Mouse (Mus musculus): ENCODE measurements at regions not wholly inside any gene's neighbourhood (a gene's known extent, or its start where the extent isn't known, plus 50 kb on each side); places are given as distances from the start of the nearest gene placed in this dataset.
"Not testable (repeated sequence)": the region's sequence is repeated elsewhere in the genome, so short reads cannot be mapped to it uniquely, and the experiment has no call there.

- H3K36me3 ChIP-seq = no peaks in the 10 kb centered on the region
- no peak for ATAC-seq (ENCODE audit: low FRiP score, low read depth)
- no peaks in the 10 kb centered on the region for H3K9me3 ChIP-seq
- no peak overlapping the region for H3K4me3 ChIP-seq
- no peak overlapping the region for H3K9ac ChIP-seq
- H3K4me1 ChIP-seq = no peaks in the 10 kb centered on the region
- H3K4me2 ChIP-seq (replicated peaks) = no peak overlapping the region
- H3K27ac ChIP-seq = no peak overlapping the region
- no peaks in the 10 kb centered on the region for H3K27me3 ChIP-seq (replicated peaks)
- WGBS = 89% methylated on average over 8 of the region's 8 CpGs
These were observed 94.0 kb downstream of the Gm5426 start for GRCm38 (mm10) chr10:96230391-96230790.

GRCm38 (mm10) chr10:96231309-96231708 is 94.9 kb downstream of the Gm5426 start:
- no peak for ATAC-seq (ENCODE audit: low FRiP score, low read depth)
- H3K27ac ChIP-seq = no peak overlapping the region
- no peak overlapping the region for H3K9ac ChIP-seq
- WGBS = 87% methylated on average over 6 of the region's 6 CpGs
- H3K4me3 ChIP-seq = no peak overlapping the region
- H3K4me1 ChIP-seq = no peaks in the 10 kb centered on the region
- no peak overlapping the region for H3K4me2 ChIP-seq (replicated peaks)
- no peaks in the 10 kb centered on the region for H3K36me3 ChIP-seq
- no peaks in the 10 kb centered on the region for H3K27me3 ChIP-seq (replicated peaks)
- H3K9me3 ChIP-seq = no peaks in the 10 kb centered on the region

- 79% methylated on average over 1 of the region's 1 CpGs for WGBS
- no peak for ATAC-seq (ENCODE audit: low FRiP score, low read depth)
- Histone ChIP-seq H3K27ac (no peak overlapping the region), H3K9me3 (no peaks in the 10 kb centered on the region), H3K27me3 (replicated peaks) (no peaks in the 10 kb centered on the region), H3K4me2 (replicated peaks) (no peak overlapping the region), H3K36me3 (no peaks in the 10 kb centered on the region), H3K4me1 (no peaks in the 10 kb centered on the region), H3K9ac (no peak overlapping the region), H3K4me3 (no peak overlapping the region)
These were observed 96.5 kb downstream of the Gm5426 start for GRCm38 (mm10) chr10:96232889-96233288.

- Histone ChIP-seq H3K9ac (no peak overlapping the region), H3K4me2 (replicated peaks) (no peak overlapping the region), H3K27ac (no peak overlapping the region), H3K9me3 (no peaks in the 10 kb centered on the region), H3K4me3 (no peak overlapping the region), H3K27me3 (replicated peaks) (no peaks in the 10 kb centered on the region), H3K36me3 (no peaks in the 10 kb centered on the region), H3K4me1 (no peaks in the 10 kb centered on the region)
- ATAC-seq (ENCODE audit: low FRiP score, low read depth) = no peak
- 62% methylated on average over 9 of the region's 10 CpGs for WGBS
These were observed 98.4 kb downstream of the Gm5426 start for GRCm38 (mm10) chr10:96234564-96235412.

GRCm38 (mm10) chr10:96236031-96236430 is 99.6 kb downstream of the Gm5426 start:
- not testable (repeated sequence) for H3K4me3 ChIP-seq; H3K4me2 ChIP-seq (replicated peaks); H3K4me1 ChIP-seq; H3K27me3 ChIP-seq (replicated peaks); H3K36me3 ChIP-seq; ATAC-seq (ENCODE audit: low FRiP score, low read depth); H3K9ac ChIP-seq; H3K27ac ChIP-seq; H3K9me3 ChIP-seq
- 77% methylated on average over 4 of the region's 4 CpGs for WGBS

GRCm38 (mm10) chr10:96236777-96237373 is 100.5 kb downstream of the Gm5426 start:
- no peak for ATAC-seq (ENCODE audit: low FRiP score, low read depth)
- H3K9me3 ChIP-seq = 0 out of 2 replicates have a peak, but pooled peaks cover 2% of the 10 kb centered on the region
- 94% methylated on average over 6 of the region's 6 CpGs for WGBS
- no peaks in the 10 kb centered on the region for H3K27me3 ChIP-seq (replicated peaks)
- H3K36me3 ChIP-seq = no peaks in the 10 kb centered on the region
- H3K4me3 ChIP-seq = no peak overlapping the region
- H3K4me1 ChIP-seq = no peaks in the 10 kb centered on the region
- no peak overlapping the region for H3K27ac ChIP-seq
- H3K4me2 ChIP-seq (replicated peaks) = no peak overlapping the region
- H3K9ac ChIP-seq = no peak overlapping the region

GRCm38 (mm10) chr10:96237572-96238130 is 101.2 kb downstream of the Gm5426 start:
- no peak for ATAC-seq (ENCODE audit: low FRiP score, low read depth)
- H3K9ac ChIP-seq = no peak overlapping the region
- H3K4me1 ChIP-seq = no peaks in the 10 kb centered on the region
- H3K36me3 ChIP-seq = no peaks in the 10 kb centered on the region
- H3K27ac ChIP-seq = no peak overlapping the region
- WGBS = 90% methylated on average over 5 of the region's 5 CpGs
- no peak overlapping the region for H3K4me2 ChIP-seq (replicated peaks)
- H3K9me3 ChIP-seq = 0 out of 2 replicates have a peak, but pooled peaks cover 4% of the 10 kb centered on the region
- no peak overlapping the region for H3K4me3 ChIP-seq
- H3K27me3 ChIP-seq (replicated peaks) = no peaks in the 10 kb centered on the region

- Histone ChIP-seq H3K9me3 (0 out of 2 replicates have a peak, but pooled peaks cover 4% of the 10 kb centered on the region), H3K4me1 (no peaks in the 10 kb centered on the region), H3K36me3 (no peaks in the 10 kb centered on the region), H3K27ac (no peak overlapping the region), H3K27me3 (replicated peaks) (no peaks in the 10 kb centered on the region), H3K4me3 (no peak overlapping the region), H3K4me2 (replicated peaks) (no peak overlapping the region), H3K9ac (no peak overlapping the region)
- no peak for ATAC-seq (ENCODE audit: low FRiP score, low read depth)
- 94% methylated on average over 4 of the region's 4 CpGs for WGBS
These were observed 101.8 kb downstream of the Gm5426 start for GRCm38 (mm10) chr10:96238251-96238650.

- no peaks in the 10 kb centered on the region for H3K27me3 ChIP-seq (replicated peaks)
- no peak overlapping the region for H3K9ac ChIP-seq
- no peak for ATAC-seq (ENCODE audit: low FRiP score, low read depth)
These were observed 102.4 kb downstream of the Gm5426 start for GRCm38 (mm10) chr10:96238850-96239249.

GRCm38 (mm10) chr10:96240591-96240990 is 104.2 kb downstream of the Gm5426 start:
- 91% methylated on average over 4 of the region's 4 CpGs for WGBS
- H3K9me3 ChIP-seq = 0 out of 2 replicates have a peak, but pooled peaks cover 4% of the 10 kb centered on the region

More at GRCm38 (mm10) chr10:96238850-96239249, 102.4 kb downstream of the Gm5426 start:
- H3K4me3 ChIP-seq = no peak overlapping the region
- H3K4me1 ChIP-seq = no peaks in the 10 kb centered on the region
- 91% methylated on average over 3 of the region's 3 CpGs for WGBS
- no peak overlapping the region for H3K4me2 ChIP-seq (replicated peaks)
- H3K27ac ChIP-seq = no peak overlapping the region
- no peaks in the 10 kb centered on the region for H3K36me3 ChIP-seq
- H3K9me3 ChIP-seq = 0 out of 2 replicates have a peak, but pooled peaks cover 4% of the 10 kb centered on the region

GRCm38 (mm10) chr10:96253671-96254070 is 117.3 kb downstream of the Gm5426 start:
- no peak overlapping the region for H3K27ac ChIP-seq
- H3K9me3 ChIP-seq = no peaks in the 10 kb centered on the region
- no peaks in the 10 kb centered on the region for H3K27me3 ChIP-seq (replicated peaks)
- H3K9ac ChIP-seq = no peak overlapping the region
- ATAC-seq (ENCODE audit: low FRiP score, low read depth) = no peak
- H3K4me3 ChIP-seq = no peak overlapping the region
- H3K4me2 ChIP-seq (replicated peaks) = no peak overlapping the region
- H3K36me3 ChIP-seq = no peaks in the 10 kb centered on the region
- H3K4me1 ChIP-seq = no peaks in the 10 kb centered on the region

More at GRCm38 (mm10) chr10:96240591-96240990, 104.2 kb downstream of the Gm5426 start:
- Histone ChIP-seq H3K36me3 (no peaks in the 10 kb centered on the region), H3K4me1 (no peaks in the 10 kb centered on the region), H3K27ac (no peak overlapping the region), H3K9ac (no peak overlapping the region), H3K4me3 (no peak overlapping the region), H3K27me3 (replicated peaks) (no peaks in the 10 kb centered on the region), H3K4me2 (replicated peaks) (no peak overlapping the region)
- ATAC-seq (ENCODE audit: low FRiP score, low read depth) = no peak

GRCm38 (mm10) chr10:96254250-96254862 is 118.0 kb downstream of the Gm5426 start:
- no peaks in the 10 kb centered on the region for H3K36me3 ChIP-seq
- H3K9ac ChIP-seq = no peak overlapping the region
- ATAC-seq (ENCODE audit: low FRiP score, low read depth) = no peak
- no peak overlapping the region for H3K4me2 ChIP-seq (replicated peaks)
- H3K4me3 ChIP-seq = no peak overlapping the region
- H3K9me3 ChIP-seq = no peaks in the 10 kb centered on the region
- H3K4me1 ChIP-seq = no peaks in the 10 kb centered on the region
- no peak overlapping the region for H3K27ac ChIP-seq
- H3K27me3 ChIP-seq (replicated peaks) = no peaks in the 10 kb centered on the region
- WGBS = 82% methylated on average over 2 of the region's 2 CpGs

All from neural tube, embryonic 12.5 days (tissue).